Mouse (Mus musculus) CH12.LX (cell line): ENCODE results near the gene D3Ertd751e. TPM values are rescaled to one million over a fixed set of nuclear protein-coding genes. Genes with fewer than 3 reads are reported as not detected.
A peak's percentile ranks its signal among the peaks of the same experiment; 100 is the strongest.

Experiments
- DNase-seq: peaks from one replicate; pipeline ENCODE4 v3.0.0-alpha.2; 2013; ENCODE audit errors: extremely low read depth
- H3K27ac ChIP-seq: 2 replicates; pipeline ENCODE4 v1.5.1; 2012; ENCODE audit warnings: low read depth, mild to moderate bottlenecking, control low read depth, moderate library complexity; ENCODE audit not compliant: insufficient read depth
- H3K27me3 ChIP-seq: replicated peaks from 2 replicates; pipeline ENCODE3; 2012; ENCODE audit warnings: inconsistent platforms
- H3K36me3 ChIP-seq, 2 experiments: replicated peaks in 1 of 2; 2 replicates each; pipeline versions ENCODE3 to v1.6.1; 2012; ENCODE audit warnings: inconsistent platforms in 1 of 2, low read length in 1 of 2, mild to moderate bottlenecking in 1 of 2, mixed read lengths in 1 of 2, moderate library complexity in 1 of 2; ENCODE audit not compliant: control insufficient read depth in 1 of 2, insufficient read depth in 1 of 2
- H3K4me1 ChIP-seq, 2 experiments: 2 replicates each; pipeline ENCODE4 v1.6.1; 2012; ENCODE audit warnings: inconsistent platforms in 1 of 2, moderate library complexity in 1 of 2; ENCODE audit not compliant: insufficient read depth in 2 of 2, control insufficient read depth in 1 of 2
- H3K4me2 ChIP-seq: 2 replicates; pipeline ENCODE4 v1.6.1; 2012; ENCODE audit warnings: low read depth, mild to moderate bottlenecking, control low read depth; ENCODE audit not compliant: poor library complexity, insufficient read depth, severe bottlenecking
- H3K4me3 ChIP-seq, 3 experiments: fragments of 150-350 bp in 1 of 3; sonication (generic) in 1 of 3; replicated peaks in 1 of 3; 2 replicates each; pipeline versions ENCODE3 to v1.5.1; 2011 to 2012; ENCODE audit warnings: low read depth in 2 of 3, low read length in 2 of 3, mild to moderate bottlenecking in 2 of 3, moderate library complexity in 2 of 3, control low read depth in 1 of 3, improper control_type of control experiment in 1 of 3, inconsistent platforms in 1 of 3, mixed read lengths in 1 of 3; ENCODE audit not compliant: poor library complexity in 1 of 3
- H3K79me2 ChIP-seq: replicated peaks from 2 replicates; pipeline ENCODE4 v1.6.1; 2012; ENCODE audit warnings: mild to moderate bottlenecking, moderate library complexity; ENCODE audit not compliant: control insufficient read depth, poor library complexity, insufficient read depth, severe bottlenecking; ENCODE audit errors: extremely low read depth
- H3K9ac ChIP-seq: 2 replicates; pipeline ENCODE4 v1.6.1; 2012; ENCODE audit warnings: low read depth, mild to moderate bottlenecking, control low read depth, moderate library complexity; ENCODE audit not compliant: insufficient read depth
- H3K9me3 ChIP-seq: replicated peaks from 2 replicates; pipeline ENCODE3; 2012; ENCODE audit warnings: low read length, inconsistent platforms, mixed read lengths
- CHD1 ChIP-seq: IDR thresholded peaks from 2 replicates; pipeline ENCODE4 v1.6.1; 2012; ENCODE audit warnings: low read depth, low read length, improper control_type of control experiment, inconsistent platforms
- CHD2 ChIP-seq: IDR thresholded peaks from 2 replicates; pipeline ENCODE4 v1.6.1; 2011; ENCODE audit warnings: low read length, improper control_type of control experiment
- CTCF ChIP-seq, 2 experiments: IDR thresholded peaks in 1 of 2; conservative IDR thresholded peaks in 1 of 2; 2 replicates each; pipeline ENCODE4 v1.5.1; 2011 to 2012; ENCODE audit warnings: low read depth in 2 of 2, low read length in 2 of 2, improper control_type of control experiment in 1 of 2, inconsistent platforms in 1 of 2, mild to moderate bottlenecking in 1 of 2, moderate library complexity in 1 of 2
- ELF1 ChIP-seq: IDR thresholded peaks from 2 replicates; pipeline ENCODE4 v1.6.1; 2014; ENCODE audit warnings: low read depth, mild to moderate bottlenecking, inconsistent platforms, low read length, improper control_type of control experiment
- ETS1 ChIP-seq: conservative IDR thresholded peaks from 2 replicates; pipeline ENCODE4 v1.6.1; 2012; ENCODE audit warnings: low read depth, mild to moderate bottlenecking, inconsistent platforms, low read length, improper control_type of control experiment, moderate library complexity
- JUN ChIP-seq: IDR thresholded peaks from 2 replicates; pipeline ENCODE4 v1.6.1; 2011; ENCODE audit warnings: low read depth, mild to moderate bottlenecking, low read length, improper control_type of control experiment, moderate library complexity; ENCODE audit not compliant: insufficient read depth
- MAZ ChIP-seq: IDR thresholded peaks from 2 replicates; pipeline ENCODE4 v1.6.1; 2012; ENCODE audit warnings: low read depth, mild to moderate bottlenecking, inconsistent platforms, low read length, improper control_type of control experiment, moderate library complexity
- NELFE ChIP-seq: IDR thresholded peaks from 2 replicates; pipeline ENCODE4 v1.6.1; 2011; ENCODE audit warnings: low read depth, low read length, improper control_type of control experiment
- NRF1 ChIP-seq: IDR thresholded peaks from 2 replicates; pipeline ENCODE4 v1.6.1; 2014; ENCODE audit warnings: low read depth, mild to moderate bottlenecking, inconsistent platforms, low read length, improper control_type of control experiment, moderate library complexity
- POLR2AphosphoS2 ChIP-seq: IDR thresholded peaks from 2 replicates; pipeline ENCODE4 v1.6.1; 2011; ENCODE audit warnings: low read depth, low read length, improper control_type of control experiment
- RCOR1 ChIP-seq: conservative IDR thresholded peaks from 2 replicates; pipeline ENCODE4 v1.6.1; 2012; ENCODE audit warnings: low read depth, mild to moderate bottlenecking, inconsistent platforms, low read length, improper control_type of control experiment
- SMC3 ChIP-seq: IDR thresholded peaks from 2 replicates; pipeline ENCODE4 v1.6.1; 2011; ENCODE audit warnings: low read depth, low read length, improper control_type of control experiment
- TBP ChIP-seq: conservative IDR thresholded peaks from 2 replicates; pipeline ENCODE4 v1.6.1; 2011; ENCODE audit warnings: low read depth, low read length, improper control_type of control experiment
- USF2 ChIP-seq: conservative IDR thresholded peaks from 2 replicates; pipeline ENCODE4 v1.6.1; 2011; ENCODE audit warnings: low read depth, low read length, improper control_type of control experiment
- ZMIZ1 ChIP-seq: IDR thresholded peaks from 2 replicates; pipeline ENCODE4 v1.6.1; 2012; ENCODE audit warnings: low read depth, mild to moderate bottlenecking, inconsistent platforms, low read length, improper control_type of control experiment
- ZNF384 ChIP-seq: IDR thresholded peaks from 2 replicates; pipeline ENCODE4 v1.6.1; 2012; ENCODE audit warnings: low read depth, low read length, improper control_type of control experiment, inconsistent platforms
- dilution Hi-C: fragments of 300-500 bp; cut with MboI; formaldehyde crosslinking; loops from 2 replicates; pipeline ENCODE4 v1.14.3; 2020; ENCODE audit warnings: low sequenced_read_pairs; ENCODE audit not compliant: extremely low pct_unique_long_range_greater_than_20kb, extremely low pct_ligation_motif_present
- in situ Hi-C: fragments of 300-500 bp; cut with MboI; formaldehyde crosslinking; loops from 3 replicates; pipeline ENCODE4 v1.14.3; 2019; ENCODE audit warnings: low sequenced_read_pairs, low pct_ligation_motif_present, low pct_unique_long_range_greater_than_20kb, mixed read lengths
- polyA plus RNA-seq: library from polyadenylated mRNA; unstranded; fragments of >175 nt; gene quantifications from 2 replicates; pipeline ENCODE4 v1.2.1, GENCODE M21; 2012; ENCODE audit warnings: low read depth; ENCODE audit not compliant: insufficient read length
- total RNA-seq, 2 experiments: library from RNA; depleted of rRNA; stranded (reverse); fragments of 300-350 nt in 1 of 2; fragments of >200 nt in 1 of 2; gene quantifications; 2 replicates each; pipeline ENCODE4 v1.2.3; 2012 to 2014

D3Ertd751e gene
- total and polyA plus RNA-seq, 3 experiments: 5.5 to 19.1 (median 14.3) TPM

DNA sequence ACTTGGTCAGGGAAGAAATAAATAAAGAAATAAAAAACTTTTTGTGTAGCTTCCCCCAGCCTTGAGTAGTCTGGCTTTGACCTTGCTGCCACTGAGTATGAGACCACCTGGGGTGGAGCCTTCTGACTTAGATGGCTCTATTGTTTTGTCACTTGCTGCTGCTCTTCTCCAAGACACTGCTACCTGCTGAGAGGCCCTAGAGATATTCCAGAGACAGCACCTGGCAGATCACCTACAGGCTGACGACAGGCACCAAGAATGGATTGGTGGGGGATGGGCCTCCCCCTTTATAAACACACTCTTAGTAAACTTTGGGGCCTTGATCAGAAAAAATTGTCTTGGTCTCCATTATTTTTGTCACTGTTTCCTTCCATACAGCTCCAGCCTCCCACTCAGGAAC, 46.7 kb upstream of the D3Ertd751e start:
- H3K9me3 ChIP-seq: no peaks in the 10 kb centered on the region
- no peak overlapping the region for H3K9ac ChIP-seq
- no peak for DNase-seq
- in situ Hi-C loops (no loop called here), dilution Hi-C loops (no loop called here)
- no peak overlapping the region for H3K4me2 ChIP-seq
- no peaks in the 10 kb centered on the region for H3K27me3 ChIP-seq
- no peaks in the 10 kb centered on the region for H3K4me1 ChIP-seq
- no peak overlapping the region for H3K4me3 ChIP-seq
- no peaks in the 10 kb centered on the region for H3K79me2 ChIP-seq
- H3K27ac ChIP-seq: no peak overlapping the region
- TF ChIP-seq ZNF384: no peak
- no peak for TF ChIP-seq ETS1
- TF ChIP-seq NRF1: no peak
- TF ChIP-seq CHD2: no peak
- no peak for TF ChIP-seq POLR2AphosphoS2
- TF ChIP-seq ZMIZ1: no peak
- no peak for TF ChIP-seq RCOR1
- no peak for TF ChIP-seq SMC3
- TF ChIP-seq TBP: no peak
- no peak for TF ChIP-seq MAZ
- no peak for TF ChIP-seq ELF1
- no peak for TF ChIP-seq NELFE
- peaks cover 0 to 4% of the 10 kb centered on the region in 2 experiments for H3K36me3 ChIP-seq

DNA sequence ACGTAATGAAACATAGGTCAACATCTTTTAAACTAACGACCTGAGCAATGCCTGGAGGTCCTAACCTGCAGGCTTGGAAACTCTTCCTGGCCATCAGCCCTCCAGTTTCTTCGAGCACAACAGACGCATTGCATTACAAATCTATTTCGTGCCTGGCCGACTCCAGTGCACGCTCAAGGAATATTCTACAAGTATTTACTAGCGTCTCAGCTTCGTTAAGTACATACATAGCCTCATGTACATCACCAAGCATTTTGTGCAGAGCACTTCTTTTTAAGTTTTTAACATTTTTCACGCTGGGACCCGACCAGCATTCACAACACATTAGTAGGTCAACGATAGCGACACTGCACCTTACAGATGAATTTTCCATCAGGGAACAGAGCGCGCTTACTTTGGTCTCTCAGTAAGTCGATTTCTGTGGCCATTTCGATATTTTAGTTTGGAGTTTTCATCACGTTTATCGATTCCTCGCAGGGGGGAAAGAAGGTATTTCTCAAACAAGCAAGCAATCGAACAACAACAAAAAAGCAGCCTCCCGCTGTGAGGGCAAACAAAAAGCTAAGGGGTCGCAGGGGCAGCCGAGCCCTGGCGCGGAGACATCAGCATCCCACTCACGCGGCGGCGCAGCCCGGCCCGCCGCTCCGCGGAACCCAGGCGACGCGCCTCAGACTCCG, 672 bp upstream of the D3Ertd751e start:
- H3K27me3 ChIP-seq: no peaks in the 10 kb centered on the region
- peaks cover 4 to 15% of the 10 kb centered on the region in 2 experiments; a peak in 3 of 4 replicates for H3K4me1 ChIP-seq
- no peaks in the 10 kb centered on the region for H3K9me3 ChIP-seq
- in situ Hi-C loops: no loop called here
- H3K9ac ChIP-seq: peak overlapping the region; percentile 75
- H3K79me2 ChIP-seq: no peaks in the 10 kb centered on the region
- dilution Hi-C loops: no loop called here
- 0 out of 2 replicates have a peak overlapping the region, but pooled peaks have one; percentile 35 for H3K27ac ChIP-seq
- H3K36me3 ChIP-seq: no peaks in the 10 kb centered on the region
- DNase-seq: peak; percentile 19
- peak overlapping the region; percentile 99 for H3K4me2 ChIP-seq
- TF ChIP-seq NELFE: no peak
- TF ChIP-seq JUN: no peak
- TF ChIP-seq CHD1: 0 out of 2 replicates have a peak, but pooled peaks have one; percentile 50
- TF ChIP-seq ETS1: no peak
- TF ChIP-seq POLR2AphosphoS2: no peak
- TF ChIP-seq USF2: no peak
- TF ChIP-seq CTCF (conservative IDR thresholded peaks at IDR 0.05 in 1 of 2, IDR thresholded peaks at IDR 0.05 in 1 of 2; ENCODE audit: low read depth in 2 of 2, low read length in 2 of 2): no peak
- H3K4me3 ChIP-seq: peak overlapping the region; percentile 81 to 84 (median 82)
